Mouse (Mus musculus) myocyte (in vitro differentiated cells): ENCODE measurements around the gene Ptpn13. TPM values are rescaled to one million over a fixed set of nuclear protein-coding genes. Genes with fewer than 3 reads are reported as not detected.

ENCODE experiments used
- H3K27me3 ChIP-seq: one replicate; pipeline ENCODE4 v1.6.1; 2011; ENCODE audit not compliant: control insufficient read depth, insufficient read depth, insufficient read length
- H3K36me3 ChIP-seq: one replicate; pipeline ENCODE4 v1.6.1; 2011; ENCODE audit not compliant: control insufficient read depth, insufficient read depth
- H3K4me2 ChIP-seq: one replicate; pipeline ENCODE4 v1.6.1; 2011; ENCODE audit warnings: low read depth, control low read depth
- H3K4me3 ChIP-seq: one replicate; pipeline ENCODE4 v1.5.1; 2011; ENCODE audit warnings: mild to moderate bottlenecking, control low read depth, moderate library complexity
- H3K79me2 ChIP-seq: one replicate; pipeline ENCODE4 v1.6.1; 2011; ENCODE audit not compliant: control insufficient read depth, insufficient read depth
- H3ac ChIP-seq: one replicate; pipeline ENCODE4 v1.6.1; 2011; ENCODE audit not compliant: control insufficient read depth, insufficient read length
- CEBPB ChIP-seq: IDR thresholded peaks from 2 replicates; pipeline ENCODE4 v1.6.1; 2011; ENCODE audit warnings: mild to moderate bottlenecking, moderate library complexity; ENCODE audit not compliant: poor library complexity, insufficient read depth, severe bottlenecking
- E2F4 ChIP-seq: IDR thresholded peaks from one replicate; pipeline ENCODE4 v1.6.1; 2011; ENCODE audit warnings: mild to moderate bottlenecking, control low read depth, moderate library complexity; ENCODE audit not compliant: insufficient read depth
- MAX ChIP-seq: IDR thresholded peaks from one replicate; pipeline ENCODE4 v1.6.1; 2011; ENCODE audit warnings: low read depth, mild to moderate bottlenecking, control low read depth
- MYOD1 ChIP-seq, 3 experiments: IDR thresholded peaks; one replicate each; pipeline ENCODE4 v1.6.1; 2011; ENCODE audit warnings: control low read depth in 2 of 3, low read depth in 2 of 3, mild to moderate bottlenecking in 2 of 3, moderate library complexity in 1 of 3; ENCODE audit not compliant: insufficient read length in 2 of 3, control insufficient read depth in 1 of 3
- MYOG ChIP-seq, 3 experiments: IDR thresholded peaks; one replicate each; pipeline ENCODE4 v1.6.1; 2011; ENCODE audit warnings: control low read depth in 2 of 3, low read depth in 2 of 3, mild to moderate bottlenecking in 2 of 3; ENCODE audit not compliant: insufficient read length in 2 of 3, control insufficient read depth in 1 of 3, insufficient read depth in 1 of 3
- POLR2A ChIP-seq: IDR thresholded peaks from one replicate; pipeline ENCODE4 v1.6.1; 2011; ENCODE audit warnings: low read depth, mild to moderate bottlenecking, control low read depth, moderate library complexity; ENCODE audit not compliant: insufficient read length
- POLR2AphosphoS2 ChIP-seq: IDR thresholded peaks from one replicate; pipeline ENCODE4 v1.6.1; 2011; ENCODE audit warnings: low read depth, control low read depth; ENCODE audit not compliant: insufficient read length
- REST ChIP-seq: IDR thresholded peaks from one replicate; pipeline ENCODE4 v1.6.1; 2011; ENCODE audit warnings: mild to moderate bottlenecking, control low read depth, moderate library complexity; ENCODE audit not compliant: insufficient read depth, insufficient read length
- SRF ChIP-seq: IDR thresholded peaks from one replicate; pipeline ENCODE4 v1.6.1; 2011; ENCODE audit warnings: low read depth; ENCODE audit not compliant: control insufficient read depth, insufficient read length
- TCF12 ChIP-seq: IDR thresholded peaks from one replicate; pipeline ENCODE4 v1.6.1; 2011; ENCODE audit warnings: mild to moderate bottlenecking, control low read depth; ENCODE audit not compliant: poor library complexity, insufficient read depth, severe bottlenecking
- TCF3 ChIP-seq: IDR thresholded peaks from one replicate; pipeline ENCODE4 v1.6.1; 2011; ENCODE audit warnings: low read depth, control low read depth; ENCODE audit not compliant: insufficient read length
- USF1 ChIP-seq: IDR thresholded peaks from one replicate; pipeline ENCODE4 v1.6.1; 2011; ENCODE audit warnings: low read depth, mild to moderate bottlenecking, control low read depth, moderate library complexity
- polyA plus RNA-seq: library from polyadenylated mRNA; unstranded; fragments of >200 nt; fragmentation: generic; extraction: Trizol; gene quantifications from one replicate; pipeline ENCODE4 v1.2.1, GENCODE M21; 2012; ENCODE audit warnings: missing spikeins

Gene Ptpn13
- polyA plus RNA-seq, 1 experiment = 5.3 TPM

GRCm38 (mm10) chr5:103442921-103443320 is 17.9 kb downstream of the Ptpn13 start:
- no peaks in the 10 kb centered on the region for H3K79me2 ChIP-seq
- TF ChIP-seq REST (no peak), CEBPB (no peak), MYOG (IDR thresholded peaks at IDR 0.05; ENCODE audit: control insufficient read depth in 1 of 3, insufficient read depth in 1 of 3, insufficient read length in 2 of 3, low read depth in 2 of 3) (no peak), MAX (no peak), POLR2A (no peak), SRF (no peak), USF1 (no peak), TCF3 (no peak), E2F4 (no peak), POLR2AphosphoS2 (no peak)
- H3K4me3 ChIP-seq = no peak overlapping the region

GRCm38 (mm10) chr5:103445383-103445782 is 20.4 kb downstream of the Ptpn13 start:
- TF ChIP-seq SRF = no peak
- TF ChIP-seq USF1 = no peak
- Histone ChIP-seq H3K36me3 (no peaks in the 10 kb centered on the region), H3K4me2 (no peak overlapping the region), H3K79me2 (no peaks in the 10 kb centered on the region), H3K4me3 (no peak overlapping the region), H3K27me3 (no peaks in the 10 kb centered on the region), H3ac (no peak overlapping the region)

More at GRCm38 (mm10) chr5:103442921-103443320, 17.9 kb downstream of the Ptpn13 start:
- Histone ChIP-seq H3K27me3 (no peaks in the 10 kb centered on the region), H3ac (no peak overlapping the region), H3K36me3 (no peaks in the 10 kb centered on the region), H3K4me2 (no peak overlapping the region)

- Histone ChIP-seq H3K36me3 (no peaks in the 10 kb centered on the region), H3K79me2 (no peaks in the 10 kb centered on the region), H3K4me3 (no peak overlapping the region), H3ac (no peak overlapping the region), H3K27me3 (no peaks in the 10 kb centered on the region), H3K4me2 (no peak overlapping the region)
- TF ChIP-seq TCF3 = no peak
- TF ChIP-seq TCF12 = no peak
- TF ChIP-seq USF1 = no peak
- TF ChIP-seq E2F4 = no peak
- TF ChIP-seq POLR2A = no peak
- no peak for TF ChIP-seq POLR2AphosphoS2
- TF ChIP-seq MAX = no peak
- no peak for TF ChIP-seq CEBPB
- no peak for TF ChIP-seq MYOD1 (IDR thresholded peaks at IDR 0.05; ENCODE audit: control insufficient read depth in 1 of 3, insufficient read length in 2 of 3, low read depth in 2 of 3)
- no peak for TF ChIP-seq MYOG (IDR thresholded peaks at IDR 0.05; ENCODE audit: control insufficient read depth in 1 of 3, insufficient read depth in 1 of 3, insufficient read length in 2 of 3, low read depth in 2 of 3)
- TF ChIP-seq SRF = no peak
- TF ChIP-seq REST = no peak
Observed at GRCm38 (mm10) chr5:103447806-103448416, 22.9 kb downstream of the Ptpn13 start.

- TF ChIP-seq CEBPB (no peak), MAX (no peak), E2F4 (no peak), SRF (no peak)
- Histone ChIP-seq H3K4me2 (no peak overlapping the region), H3K79me2 (no peaks in the 10 kb centered on the region), H3K4me3 (no peak overlapping the region), H3K27me3 (no peaks in the 10 kb centered on the region), H3ac (no peak overlapping the region), H3K36me3 (no peaks in the 10 kb centered on the region)
Observed at GRCm38 (mm10) chr5:103448470-103448869, 23.5 kb downstream of the Ptpn13 start.

DNA sequence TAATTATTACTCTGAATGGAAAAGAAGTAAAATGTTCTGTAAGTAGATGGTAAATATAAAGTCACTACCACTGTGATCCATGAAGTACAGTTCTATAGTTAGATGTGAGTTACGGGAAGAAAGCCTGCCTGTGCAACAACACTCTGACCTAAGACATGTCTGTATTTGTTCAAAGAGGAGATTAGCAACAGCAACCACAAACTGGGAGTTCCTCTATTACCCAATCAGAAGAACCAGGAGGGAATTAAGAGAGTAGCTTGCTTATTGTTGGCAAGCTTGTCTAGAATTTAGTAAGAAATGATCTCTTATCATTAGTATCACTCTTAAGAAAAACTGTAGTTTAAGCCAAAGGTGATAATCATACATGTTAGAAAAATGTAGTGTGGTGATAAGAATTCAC is 25.7 kb downstream of the Ptpn13 start:
- Histone ChIP-seq H3K27me3 (no peaks in the 10 kb centered on the region), H3K36me3 (no peaks in the 10 kb centered on the region), H3K4me2 (no peak overlapping the region), H3K4me3 (no peak overlapping the region), H3ac (no peak overlapping the region), H3K79me2 (no peaks in the 10 kb centered on the region)
- no peak for TF ChIP-seq SRF
- no peak for TF ChIP-seq E2F4
- no peak for TF ChIP-seq MYOD1 (IDR thresholded peaks at IDR 0.05; ENCODE audit: control insufficient read depth in 1 of 3, insufficient read length in 2 of 3, low read depth in 2 of 3)
- no peak for TF ChIP-seq POLR2AphosphoS2
- no peak for TF ChIP-seq MYOG (IDR thresholded peaks at IDR 0.05; ENCODE audit: control insufficient read depth in 1 of 3, insufficient read depth in 1 of 3, insufficient read length in 2 of 3, low read depth in 2 of 3)
- TF ChIP-seq TCF3 = no peak
- TF ChIP-seq MAX = no peak
- TF ChIP-seq USF1 = no peak
- TF ChIP-seq TCF12 = no peak
- no peak for TF ChIP-seq REST
- TF ChIP-seq CEBPB = no peak
- no peak for TF ChIP-seq POLR2A
